Mouse (Mus musculus): ENCODE measurements around the gene Lta.

- TF ChIP-seq HCFC1 (IDR thresholded peaks at IDR 0.05; ENCODE audit: low read depth, low read length) (no peak), EP300 (IDR thresholded peaks at IDR 0.05; ENCODE audit: low read depth in 1 of 2, low read length in 2 of 2) (no peak), GATA1 (IDR thresholded peaks at IDR 0.05; ENCODE audit: low read depth, low read length) (no peak), E2F4 (IDR thresholded peaks at IDR 0.05; ENCODE audit: borderline replicate concordance, low read depth, low read length) (no peak), POLR2AphosphoS2 (IDR thresholded peaks at IDR 0.05; ENCODE audit: low read length) (no peak), POLR2A (IDR thresholded peaks at IDR 0.05; ENCODE audit: control insufficient read depth in 1 of 2, insufficient read depth in 1 of 2, low read depth in 1 of 2, low read length in 2 of 2, poor library complexity in 1 of 2) (no peak), CTCF (IDR thresholded peaks at IDR 0.05 in 2 of 3, conservative IDR thresholded peaks at IDR 0.05 in 1 of 3; ENCODE audit: control insufficient read depth in 1 of 3, insufficient read depth in 1 of 3, low read depth in 2 of 3, low read length in 3 of 3, poor library complexity in 1 of 3, severe bottlenecking in 1 of 3) (no peak), RAD21 (IDR thresholded peaks at IDR 0.05; ENCODE audit: low read depth, low read length) (no peak), ZC3H11A (IDR thresholded peaks at IDR 0.05; ENCODE audit: low read depth, low read length) (no peak), CHD2 (IDR thresholded peaks at IDR 0.05; ENCODE audit: low read length) (no peak), UBTF (IDR thresholded peaks at IDR 0.05; ENCODE audit: borderline replicate concordance, insufficient read depth, low read depth, low read length) (no peak), MXI1 (IDR thresholded peaks at IDR 0.05; ENCODE audit: low read depth, low read length) (no peak), TAL1 (IDR thresholded peaks at IDR 0.05; ENCODE audit: low read length) (no peak), USF1 (IDR thresholded peaks at IDR 0.05; ENCODE audit: low read depth, low read length) (no peak)
These were observed 15.2 kb upstream of the Lta start, which contains the start of gene Gm16181 for GRCm38 (mm10) chr17:35220156-35220952.
